Mouse (Mus musculus) midbrain, embryonic 10.5 days (tissue): ENCODE measurements around the gene Tusc2. TPM values are rescaled to one million over a fixed set of nuclear protein-coding genes. Genes with fewer than 3 reads are reported as not detected.
A peak's percentile ranks its signal among the peaks of the same experiment; 100 is the strongest.

Experiments
- DNase-seq: peaks from one replicate; pipeline ENCODE4 v3.0.0-alpha.2; 2017; ENCODE audit warnings: low spot score
- H3K27ac ChIP-seq: fragments of 300-500 bp; sonication (generic); replicated peaks from 2 replicates; pipeline ENCODE4 v1.5.1; 2016; ENCODE audit warnings: mild to moderate bottlenecking
- H3K27me3 ChIP-seq: fragments of 300-500 bp; sonication (generic); 2 replicates; pipeline ENCODE4 v1.6.1; 2016; ENCODE audit warnings: low read depth, mild to moderate bottlenecking; ENCODE audit not compliant: poor library complexity, severe bottlenecking
- H3K36me3 ChIP-seq: fragments of 300-500 bp; sonication (generic); 2 replicates; pipeline ENCODE4 v1.6.1; 2016; ENCODE audit warnings: mild to moderate bottlenecking, moderate library complexity
- H3K4me1 ChIP-seq: fragments of 300-500 bp; sonication (generic); 2 replicates; pipeline ENCODE4 v1.6.1; 2016
- H3K4me3 ChIP-seq: fragments of 300-500 bp; sonication (generic); 2 replicates; pipeline ENCODE4 v1.5.1; 2016; ENCODE audit warnings: mild to moderate bottlenecking, moderate library complexity
- H3K9me3 ChIP-seq: fragments of 300-500 bp; sonication (generic); replicated peaks from 2 replicates; pipeline ENCODE4 v1.6.1; 2016; ENCODE audit warnings: mild to moderate bottlenecking
- WGBS: fragments of 180-500 bp; shearing (Covaris S2); methylation state at CpG from one replicate; pipeline ENCODE4 v1.1.7; 2016; 5-methylcytosine and 5-hydroxymethylcytosine counted together
- polyA plus RNA-seq: library from polyadenylated mRNA; unstranded; fragments of >200 nt; fragmentation: Nextera tagmentation; extraction: Ambion mirVana; gene quantifications from 2 replicates; pipeline ENCODE4 v1.2.1, GENCODE M21; 2016

Tusc2 gene
- polyA plus RNA-seq, 1 experiment from 2014 or later: 79.2 TPM

- peaks cover 60% of the 10 kb centered on the region for H3K4me1 ChIP-seq
- H3K4me3 ChIP-seq: peak overlapping the region; percentile 7; the same call in 1 of the 2 replicates
- WGBS: 92% methylated on average over 8 of the region's 8 CpGs
- DNase-seq: no peak
- H3K27ac ChIP-seq: no peak overlapping the region
- no peaks in the 10 kb centered on the region for H3K27me3 ChIP-seq
- H3K9me3 ChIP-seq: no peaks in the 10 kb centered on the region
- H3K36me3 ChIP-seq: peaks cover 58% of the 10 kb centered on the region
These were observed 23.1 kb upstream of the Tusc2 start for GRCm38 (mm10) chr9:107539940-107540339.

GRCm38 (mm10) chr9:107540420-107540819 lies 22.6 kb upstream of the Tusc2 start:
- Histone ChIP-seq H3K27me3 (no peaks in the 10 kb centered on the region), H3K4me1 (peaks cover 59% of the 10 kb centered on the region), H3K36me3 (peaks cover 63% of the 10 kb centered on the region), H3K4me3 (peak overlapping the region; percentile 68), H3K27ac (no peak overlapping the region), H3K9me3 (no peaks in the 10 kb centered on the region)
- WGBS: 77% methylated on average over 4 of the region's 4 CpGs
- DNase-seq: no peak

GRCm38 (mm10) chr9:107541005-107541404 lies 22.1 kb upstream of the Tusc2 start:
- Histone ChIP-seq H3K4me1 (peaks cover 57% of the 10 kb centered on the region), H3K36me3 (peaks cover 61% of the 10 kb centered on the region), H3K4me3 (peak overlapping the region; percentile 68), H3K27me3 (no peaks in the 10 kb centered on the region), H3K27ac (no peak overlapping the region), H3K9me3 (no peaks in the 10 kb centered on the region)
- WGBS: 39% methylated on average over 10 of the region's 10 CpGs
- DNase-seq: no peak

GRCm38 (mm10) chr9:107541474-107542351 lies 21.3 kb upstream of the Tusc2 start, which contains the start of the genes Cyb561d2 and Nprl2:
TSS of gene Cyb561d2 (minus strand) at chr9:107542193.
TSS of gene Nprl2 (plus strand) at chr9:107542226.
- peak; percentile 96 for DNase-seq
- H3K27ac ChIP-seq: peak within 1 kb of the TSS; percentile 87
- peaks cover 60% of the 10 kb centered on the region for H3K36me3 ChIP-seq
- H3K9me3 ChIP-seq: no peaks in the 10 kb centered on the region
- under 1% methylated on average over 46 of the region's 46 CpGs for WGBS
- H3K27me3 ChIP-seq: no peaks in the 10 kb centered on the region
- H3K4me1 ChIP-seq: peaks cover 57% of the 10 kb centered on the region
- peak within 1 kb of the TSS; percentile 68 for H3K4me3 ChIP-seq

GRCm38 (mm10) chr9:107542352-107542686 lies 20.7 kb upstream of the Tusc2 start:
- H3K36me3 ChIP-seq: peaks cover 54% of the 10 kb centered on the region
- WGBS: 1% methylated on average over 11 of the region's 11 CpGs
- no peak for DNase-seq
- H3K4me3 ChIP-seq: peak overlapping the region; percentile 68
- peak overlapping the region; percentile 87 for H3K27ac ChIP-seq
- peaks cover 57% of the 10 kb centered on the region for H3K4me1 ChIP-seq
- H3K27me3 ChIP-seq: no peaks in the 10 kb centered on the region
- H3K9me3 ChIP-seq: no peaks in the 10 kb centered on the region

GRCm38 (mm10) chr9:107542721-107543120 lies 20.3 kb upstream of the Tusc2 start:
- peak overlapping the region; percentile 68 for H3K4me3 ChIP-seq
- no peak for DNase-seq
- peaks cover 4% of the 10 kb centered on the region for H3K27me3 ChIP-seq
- H3K9me3 ChIP-seq: no peaks in the 10 kb centered on the region
- H3K4me1 ChIP-seq: peaks cover 57% of the 10 kb centered on the region
- no peak overlapping the region for H3K27ac ChIP-seq
- peaks cover 50% of the 10 kb centered on the region for H3K36me3 ChIP-seq
- WGBS: 52% methylated on average over 8 of the region's 8 CpGs

- 88% methylated on average over 11 of the region's 11 CpGs for WGBS
- no peak overlapping the region for H3K27ac ChIP-seq
- peaks cover 59% of the 10 kb centered on the region for H3K4me1 ChIP-seq
- no peaks in the 10 kb centered on the region for H3K9me3 ChIP-seq
- H3K36me3 ChIP-seq: peaks cover 44% of the 10 kb centered on the region
- peak overlapping the region; percentile 68; the same call in 1 of the 2 replicates for H3K4me3 ChIP-seq
- DNase-seq: no peak
- H3K27me3 ChIP-seq: peaks cover 10% of the 10 kb centered on the region
These were observed 19.8 kb upstream of the Tusc2 start for GRCm38 (mm10) chr9:107543299-107543698.

- H3K4me3 ChIP-seq: no peak overlapping the region
- no peaks in the 10 kb centered on the region for H3K9me3 ChIP-seq
- 96% methylated on average over 17 of the region's 17 CpGs for WGBS
- peaks cover 19% of the 10 kb centered on the region for H3K27me3 ChIP-seq
- no peak overlapping the region for H3K27ac ChIP-seq
- DNase-seq: no peak
- peaks cover 59% of the 10 kb centered on the region for H3K4me1 ChIP-seq
- H3K36me3 ChIP-seq: peaks cover 34% of the 10 kb centered on the region
These were observed 18.8 kb upstream of the Tusc2 start for GRCm38 (mm10) chr9:107544196-107544700.

GRCm38 (mm10) chr9:107544729-107545128 lies 18.3 kb upstream of the Tusc2 start:
- no peak overlapping the region for H3K27ac ChIP-seq
- no peak for DNase-seq

GRCm38 (mm10) chr9:107545199-107545598 lies 17.9 kb upstream of the Tusc2 start:
- 91% methylated on average over 10 of the region's 10 CpGs for WGBS
- no peak overlapping the region for H3K27ac ChIP-seq
- peaks cover 65% of the 10 kb centered on the region for H3K4me1 ChIP-seq
- peaks cover 29% of the 10 kb centered on the region for H3K27me3 ChIP-seq
- H3K36me3 ChIP-seq: peaks cover 25% of the 10 kb centered on the region
- no peak overlapping the region for H3K4me3 ChIP-seq
- no peaks in the 10 kb centered on the region for H3K9me3 ChIP-seq
- no peak for DNase-seq

More at GRCm38 (mm10) chr9:107544729-107545128, 18.3 kb upstream of the Tusc2 start:
- peaks cover 24% of the 10 kb centered on the region for H3K27me3 ChIP-seq
- H3K9me3 ChIP-seq: no peaks in the 10 kb centered on the region
- 93% methylated on average over 12 of the region's 12 CpGs for WGBS
- H3K4me1 ChIP-seq: peaks cover 60% of the 10 kb centered on the region
- no peak overlapping the region for H3K4me3 ChIP-seq
- peaks cover 29% of the 10 kb centered on the region for H3K36me3 ChIP-seq

GRCm38 (mm10) chr9:107545602-107546001 lies 17.5 kb upstream of the Tusc2 start:
- Histone ChIP-seq H3K27me3 (peaks cover 33% of the 10 kb centered on the region), H3K4me3 (no peak overlapping the region), H3K9me3 (no peaks in the 10 kb centered on the region), H3K4me1 (peaks cover 67% of the 10 kb centered on the region), H3K27ac (no peak overlapping the region), H3K36me3 (peaks cover 23% of the 10 kb centered on the region)
- DNase-seq: peak; percentile 77
- WGBS: 8% methylated on average over 3 of the region's 3 CpGs

GRCm38 (mm10) chr9:107547026-107547425 lies 16.0 kb upstream of the Tusc2 start, which contains the start of gene Zmynd10:
TSS of gene Zmynd10 (plus strand) at chr9:107547298.
- H3K4me3 ChIP-seq: peak within 1 kb of the TSS; percentile 44
- DNase-seq: peak; percentile 90
- peaks cover 70% of the 10 kb centered on the region for H3K4me1 ChIP-seq
- no peaks in the 10 kb centered on the region for H3K9me3 ChIP-seq
- H3K27ac ChIP-seq: peak within 1 kb of the TSS; percentile 46
- WGBS: 6% methylated on average over 20 of the region's 20 CpGs
- H3K36me3 ChIP-seq: peaks cover 23% of the 10 kb centered on the region
- peaks cover 47% of the 10 kb centered on the region for H3K27me3 ChIP-seq

- Histone ChIP-seq H3K27me3 (peaks cover 56% of the 10 kb centered on the region), H3K9me3 (no peaks in the 10 kb centered on the region), H3K4me3 (no peak overlapping the region), H3K4me1 (peaks cover 70% of the 10 kb centered on the region), H3K36me3 (peaks cover 23% of the 10 kb centered on the region), H3K27ac (0 out of 2 replicates have a peak overlapping the region, but pooled peaks have one; percentile 5)
- no peak for DNase-seq
- WGBS: 81% methylated on average over 5 of the region's 5 CpGs
These were observed 15.1 kb upstream of the Tusc2 start for GRCm38 (mm10) chr9:107547957-107548356.
